Mouse (Mus musculus): ENCODE results near the gene Stat4. TPM values are rescaled to one million over a fixed set of nuclear protein-coding genes. Genes with fewer than 3 reads are reported as not detected.

The Stat4 gene
- polyA plus RNA-seq, 1 experiment, result 6.0 TPM

- 60% methylated on average over 1 of the region's 1 CpGs for WGBS
- H3K4me3 ChIP-seq (ENCODE audit: extremely low read depth, insufficient read depth, insufficient read length), result no peak overlapping the region
- H3K4me1 ChIP-seq (ENCODE audit: control insufficient read depth, insufficient read depth, insufficient read length), result peaks cover 7% of the 10 kb centered on the region; the same call in 1 of the 2 replicates
- no peak for DNase-seq (ENCODE audit: low read depth in 1 of 2, low spot score in 2 of 2)
- H3K27me3 ChIP-seq (ENCODE audit: control insufficient read depth, insufficient read depth, low read length), result no peaks in the 10 kb centered on the region
- H3K27ac ChIP-seq (ENCODE audit: insufficient read depth, low read length), result no peak overlapping the region
- no peak for TF ChIP-seq POLR2A (IDR thresholded peaks at IDR 0.05; ENCODE audit: low read depth, low read length)
- no peak for TF ChIP-seq CTCF (IDR thresholded peaks at IDR 0.05; ENCODE audit: extremely low read depth, insufficient read depth, insufficient read length, insufficient replicate concordance)
- H3K36me3 ChIP-seq (ENCODE audit: control insufficient read depth, insufficient read depth, low read length), result peaks cover 3% of the 10 kb centered on the region; the same call in 1 of the 2 replicates
These were observed 125.4 kb downstream of the Stat4 start for GRCm38 (mm10) chr1:52112301-52112700.

- no peak for TF ChIP-seq CTCF (IDR thresholded peaks at IDR 0.05; ENCODE audit: extremely low read depth, insufficient read depth, insufficient read length, insufficient replicate concordance)
- no peak for TF ChIP-seq POLR2A (IDR thresholded peaks at IDR 0.05; ENCODE audit: low read depth, low read length)
- 23% methylated on average over 7 of the region's 7 CpGs for WGBS
- H3K36me3 ChIP-seq (ENCODE audit: control insufficient read depth, insufficient read depth, low read length), result no peaks in the 10 kb centered on the region
- H3K27ac ChIP-seq (ENCODE audit: insufficient read depth, low read length), result peak overlapping the region; percentile 87
- DNase-seq (ENCODE audit: low read depth in 1 of 2, low spot score in 2 of 2), result no peak
- H3K4me1 ChIP-seq (ENCODE audit: control insufficient read depth, insufficient read depth, insufficient read length), result peaks cover 7% of the 10 kb centered on the region; the same call in 1 of the 2 replicates
- H3K4me3 ChIP-seq (ENCODE audit: extremely low read depth, insufficient read depth, insufficient read length), result peak overlapping the region; percentile 44
- no peaks in the 10 kb centered on the region for H3K27me3 ChIP-seq (ENCODE audit: control insufficient read depth, insufficient read depth, low read length)
These were observed 126.2 kb downstream of the Stat4 start for GRCm38 (mm10) chr1:52113067-52113665.

DNA sequence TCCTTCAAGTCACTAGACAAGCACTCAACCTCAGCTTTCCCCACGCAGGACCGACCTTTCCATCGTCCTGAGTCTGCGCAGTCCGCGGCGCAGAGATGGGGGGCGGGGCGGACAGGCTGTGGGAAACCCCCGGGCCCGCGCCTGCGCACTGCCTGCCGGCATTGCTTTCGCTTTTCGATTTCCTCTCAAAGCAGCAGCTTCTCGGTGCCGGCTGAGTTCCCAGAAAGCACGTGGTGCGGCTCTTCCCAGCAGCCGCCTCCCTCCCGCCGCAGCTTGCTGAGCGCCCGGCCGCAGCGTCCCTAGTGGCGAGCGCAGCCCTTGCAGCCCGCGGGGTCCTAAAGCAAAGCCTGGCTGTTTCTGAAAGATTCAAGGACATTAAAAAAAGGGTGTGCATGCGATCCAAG lies 126.7 kb downstream of the Stat4 start:
- H3K4me3 ChIP-seq (ENCODE audit: extremely low read depth, insufficient read depth, insufficient read length), result peak overlapping the region; percentile 44
- no peaks in the 10 kb centered on the region for H3K27me3 ChIP-seq (ENCODE audit: control insufficient read depth, insufficient read depth, low read length)
- H3K27ac ChIP-seq (ENCODE audit: insufficient read depth, low read length), result peak overlapping the region; percentile 87
- peaks cover 11% of the 10 kb centered on the region; the same call in 1 of the 2 replicates for H3K4me1 ChIP-seq (ENCODE audit: control insufficient read depth, insufficient read depth, insufficient read length)
- no peaks in the 10 kb centered on the region for H3K36me3 ChIP-seq (ENCODE audit: control insufficient read depth, insufficient read depth, low read length)
- WGBS, result under 1% methylated on average over 32 of the region's 32 CpGs
- TF ChIP-seq CTCF (IDR thresholded peaks at IDR 0.05; ENCODE audit: extremely low read depth, insufficient read depth, insufficient read length, insufficient replicate concordance) (peak; percentile 99), POLR2A (IDR thresholded peaks at IDR 0.05; ENCODE audit: low read depth, low read length) (peak; percentile 78)
- peak; percentile 93 to 97 for DNase-seq (ENCODE audit: low read depth in 1 of 2, low spot score in 2 of 2)

- WGBS, result 88% methylated on average over 3 of the region's 3 CpGs
- no peaks in the 10 kb centered on the region for H3K27me3 ChIP-seq (ENCODE audit: control insufficient read depth, insufficient read depth, low read length)
- no peak for DNase-seq (ENCODE audit: low read depth in 1 of 2, low spot score in 2 of 2)
- peak overlapping the region; percentile 47; the same call in 1 of the 2 replicates for H3K27ac ChIP-seq (ENCODE audit: insufficient read depth, low read length)
- H3K36me3 ChIP-seq (ENCODE audit: control insufficient read depth, insufficient read depth, low read length), result peaks cover 3% of the 10 kb centered on the region; the same call in 1 of the 2 replicates
- TF ChIP-seq POLR2A (IDR thresholded peaks at IDR 0.05; ENCODE audit: low read depth, low read length), result no peak
- TF ChIP-seq CTCF (IDR thresholded peaks at IDR 0.05; ENCODE audit: extremely low read depth, insufficient read depth, insufficient read length, insufficient replicate concordance), result no peak
- H3K4me3 ChIP-seq (ENCODE audit: extremely low read depth, insufficient read depth, insufficient read length), result no peak overlapping the region
- H3K4me1 ChIP-seq (ENCODE audit: control insufficient read depth, insufficient read depth, insufficient read length), result peaks cover 17% of the 10 kb centered on the region; the same call in 1 of the 2 replicates
These were observed 129.5 kb downstream of the Stat4 start for GRCm38 (mm10) chr1:52116441-52116840.

GRCm38 (mm10) chr1:52117777-52118176 lies 130.8 kb downstream of the Stat4 start:
- WGBS, result 92% methylated on average over 1 of the region's 1 CpGs

GRCm38 (mm10) chr1:52118860-52119591 lies 132.1 kb downstream of the Stat4 start, which contains the start of gene Stat1:
TSS of gene Stat1 (plus strand) at chr1:52119440.
- TF ChIP-seq POLR2A (IDR thresholded peaks at IDR 0.05; ENCODE audit: low read depth, low read length) (peak; percentile 57), CTCF (IDR thresholded peaks at IDR 0.05; ENCODE audit: extremely low read depth, insufficient read depth, insufficient read length, insufficient replicate concordance) (no peak)
- 4% methylated on average over 37 of the region's 37 CpGs for WGBS

More at GRCm38 (mm10) chr1:52117777-52118176, 130.8 kb downstream of the Stat4 start:
- DNase-seq (ENCODE audit: low read depth in 1 of 2, low spot score in 2 of 2), result no peak
- no peaks in the 10 kb centered on the region for H3K27me3 ChIP-seq (ENCODE audit: control insufficient read depth, insufficient read depth, low read length)
- TF ChIP-seq POLR2A (IDR thresholded peaks at IDR 0.05; ENCODE audit: low read depth, low read length) (no peak), CTCF (IDR thresholded peaks at IDR 0.05; ENCODE audit: extremely low read depth, insufficient read depth, insufficient read length, insufficient replicate concordance) (no peak)
- H3K4me1 ChIP-seq (ENCODE audit: control insufficient read depth, insufficient read depth, insufficient read length), result peaks cover 19% of the 10 kb centered on the region; the same call in 1 of the 2 replicates
- peaks cover 9% of the 10 kb centered on the region for H3K36me3 ChIP-seq (ENCODE audit: control insufficient read depth, insufficient read depth, low read length)
- H3K4me3 ChIP-seq (ENCODE audit: extremely low read depth, insufficient read depth, insufficient read length), result no peak overlapping the region
- H3K27ac ChIP-seq (ENCODE audit: insufficient read depth, low read length), result no peak overlapping the region

More at GRCm38 (mm10) chr1:52118860-52119591, 132.1 kb downstream of the Stat4 start, which contains the start of gene Stat1:
- no peaks in the 10 kb centered on the region for H3K27me3 ChIP-seq (ENCODE audit: control insufficient read depth, insufficient read depth, low read length)
- peak; percentile 82 to 87 for DNase-seq (ENCODE audit: low read depth in 1 of 2, low spot score in 2 of 2)
- H3K36me3 ChIP-seq (ENCODE audit: control insufficient read depth, insufficient read depth, low read length), result peaks cover 16% of the 10 kb centered on the region
- H3K27ac ChIP-seq (ENCODE audit: insufficient read depth, low read length), result peak within 1 kb of the TSS; percentile 95
- peaks cover 14% of the 10 kb centered on the region; the same call in 1 of the 2 replicates for H3K4me1 ChIP-seq (ENCODE audit: control insufficient read depth, insufficient read depth, insufficient read length)
- H3K4me3 ChIP-seq (ENCODE audit: extremely low read depth, insufficient read depth, insufficient read length), result peak within 1 kb of the TSS; percentile 96
